Mouse (Mus musculus): Measurements from ENCODE around the gene Gm12845.
"Not testable (repeated sequence)": the region's sequence is repeated elsewhere in the genome, so short reads cannot be mapped to it uniquely, and the experiment has no call there.

Gm12845 gene

DNA sequence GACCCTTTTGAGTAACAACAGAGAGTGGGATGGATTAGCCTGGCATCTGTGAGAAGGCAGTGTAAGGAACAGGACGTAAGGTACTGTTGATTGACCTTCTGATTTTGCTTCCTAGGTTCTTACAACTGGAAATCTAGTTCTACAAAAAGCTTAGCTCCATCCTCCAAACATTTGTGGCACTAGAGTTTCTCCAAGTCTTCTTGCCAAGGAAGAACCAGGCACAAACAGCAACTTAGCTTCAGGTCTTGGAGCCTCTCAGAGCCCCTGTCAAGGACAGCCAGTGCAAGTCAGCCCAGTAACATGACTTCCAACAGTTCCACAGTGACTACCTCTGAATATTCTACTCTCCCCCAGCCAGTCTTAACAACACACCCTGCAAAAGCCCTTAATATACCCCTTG lies at the start of gene Gm12845:
Gene Gm12845, plus strand, starts transcription at position 301 of the 400 bp plus-strand sequence.
- no peak for DNase-seq

- peak; percentile 86 for DNase-seq
Measured at GRCm38 (mm10) chr4:117676903-117677302, 47.3 kb upstream of the Gm12845 start.

DNA sequence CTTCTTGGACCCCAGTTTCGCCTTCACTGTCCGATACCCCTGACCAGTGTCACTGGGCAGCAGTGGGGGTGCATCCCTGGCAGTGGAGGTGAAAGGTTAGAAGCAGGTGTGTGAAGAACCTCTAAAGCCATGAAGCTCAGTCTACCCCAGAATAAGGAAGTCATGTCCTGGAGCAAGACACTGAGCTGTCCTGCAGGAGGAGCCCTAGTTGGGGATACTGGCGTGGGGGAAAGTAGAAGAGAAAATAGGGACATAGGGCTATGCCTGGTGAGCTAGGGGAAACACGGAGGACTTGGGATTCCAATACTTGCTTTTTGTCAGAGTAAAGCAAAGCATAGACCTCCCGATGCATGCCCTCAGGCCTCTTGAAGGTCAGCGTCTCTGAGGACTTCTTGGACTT lies 43.2 kb upstream of the Gm12845 start:
- DNase-seq = no peak

- DNase-seq = peak; percentile 88
Measured at GRCm38 (mm10) chr4:117681931-117682461, 42.2 kb upstream of the Gm12845 start, which contains the start of gene Dmap1. Gene Dmap1 (minus strand): TSS chr4:117682273.

- DNase-seq = no peak
Measured at GRCm38 (mm10) chr4:117682463-117682862, 41.7 kb upstream of the Gm12845 start.

DNA sequence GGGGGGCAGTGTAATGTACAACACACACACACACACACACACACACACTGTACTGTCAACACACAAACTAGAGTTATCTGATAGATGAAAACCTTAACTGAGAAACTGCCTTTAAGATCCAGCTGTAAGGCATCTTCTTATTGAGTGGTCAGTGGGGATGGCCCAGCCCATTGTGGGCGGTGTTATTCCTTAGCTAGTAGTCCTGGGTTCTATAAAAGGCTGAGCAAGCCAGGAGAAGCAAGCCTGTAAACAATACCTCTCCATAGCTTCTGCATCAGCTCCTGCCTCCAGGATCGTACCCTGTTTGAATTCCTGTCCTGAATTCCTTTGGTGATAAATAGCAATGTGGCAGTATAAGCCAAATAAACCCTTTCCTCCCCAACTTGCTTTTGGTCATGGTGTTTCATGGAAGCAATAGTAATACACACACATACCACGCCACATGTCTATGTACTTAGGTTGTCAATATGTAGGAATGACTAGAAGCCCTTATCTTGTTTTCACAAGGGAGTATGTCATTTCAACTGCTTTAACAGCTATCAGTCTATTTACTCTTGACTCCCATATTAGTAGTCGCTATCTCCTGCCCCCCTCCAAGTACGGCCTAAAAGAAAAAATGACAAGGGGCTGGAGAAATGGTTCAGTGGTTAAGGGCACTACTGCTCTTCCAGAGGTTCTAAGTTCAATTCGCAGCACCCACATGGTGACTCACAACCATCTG lies 41.0 kb upstream of the Gm12845 start:
- no peak for DNase-seq

- DNase-seq = no peak
Measured at GRCm38 (mm10) chr4:117686354-117686753, 37.9 kb upstream of the Gm12845 start.

DNA sequence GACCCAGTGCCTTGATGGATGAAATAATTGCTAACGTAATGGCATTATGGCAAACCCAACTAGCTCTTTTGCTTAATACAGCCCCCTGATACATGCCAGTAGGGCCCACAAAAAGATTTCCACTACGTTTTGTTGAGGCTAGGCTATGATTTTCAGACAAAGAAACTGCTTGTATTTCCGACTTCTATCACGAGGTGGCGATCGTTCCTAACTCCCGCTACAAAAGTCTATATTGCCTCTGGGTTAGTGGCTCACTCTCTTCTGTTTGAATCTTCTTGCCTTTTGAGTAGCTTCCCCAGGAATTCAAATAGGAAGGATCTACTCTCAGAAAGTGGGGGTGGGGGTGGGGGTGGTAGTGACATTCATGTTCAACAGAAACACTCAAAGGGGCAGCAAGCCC lies 18.9 kb upstream of the Gm12845 start:
- peak; percentile 48 for DNase-seq

- DNase-seq = peak; percentile 13
Measured at GRCm38 (mm10) chr4:117708780-117709550, 15.2 kb upstream of the Gm12845 start.

DNA sequence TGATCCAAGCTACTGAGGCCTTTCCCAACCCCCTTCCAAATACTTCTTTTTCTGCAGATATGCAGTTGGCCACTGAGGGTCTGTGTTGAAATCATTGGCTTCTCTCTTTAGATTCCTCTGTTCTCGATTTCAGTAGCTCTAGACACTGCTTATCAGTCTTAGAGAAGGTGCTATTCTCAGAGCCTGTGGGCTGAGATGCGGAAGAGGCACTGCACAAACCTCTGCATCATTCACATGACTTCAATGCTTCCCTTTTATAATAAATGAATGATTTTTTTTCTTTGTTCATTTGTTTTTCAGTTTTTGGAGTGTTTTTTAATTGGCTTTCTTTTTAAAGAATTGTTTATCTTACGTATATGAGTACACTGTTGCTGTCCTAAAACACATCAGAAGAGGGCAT lies 11.9 kb upstream of the Gm12845 start:
- DNase-seq = no peak

- no peak for DNase-seq
Measured at GRCm38 (mm10) chr4:117713303-117714098, 10.7 kb upstream of the Gm12845 start.

DNA sequence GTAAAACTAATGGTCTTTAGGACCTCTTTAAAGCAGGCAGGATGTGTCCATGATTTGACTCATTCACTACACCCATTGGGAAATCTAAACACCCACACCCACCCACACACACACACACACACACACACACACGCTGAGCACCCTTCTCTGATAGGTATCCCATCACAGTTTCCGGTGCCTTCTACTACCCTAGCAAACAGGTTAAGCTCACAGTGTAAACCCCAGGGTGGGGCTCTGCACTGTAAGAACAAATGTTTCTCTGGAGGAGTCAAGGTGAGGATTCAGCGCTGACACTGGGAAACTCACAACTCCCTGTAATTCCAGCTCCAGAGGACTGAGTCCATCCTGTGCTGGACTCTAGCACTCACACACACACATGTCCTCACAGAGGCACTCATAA lies 7.7 kb downstream of the Gm12845 start:
- DNase-seq = no peak

- peak; percentile 13 for DNase-seq
Measured at GRCm38 (mm10) chr4:117737559-117737958, 13.3 kb downstream of the Gm12845 start.

DNA sequence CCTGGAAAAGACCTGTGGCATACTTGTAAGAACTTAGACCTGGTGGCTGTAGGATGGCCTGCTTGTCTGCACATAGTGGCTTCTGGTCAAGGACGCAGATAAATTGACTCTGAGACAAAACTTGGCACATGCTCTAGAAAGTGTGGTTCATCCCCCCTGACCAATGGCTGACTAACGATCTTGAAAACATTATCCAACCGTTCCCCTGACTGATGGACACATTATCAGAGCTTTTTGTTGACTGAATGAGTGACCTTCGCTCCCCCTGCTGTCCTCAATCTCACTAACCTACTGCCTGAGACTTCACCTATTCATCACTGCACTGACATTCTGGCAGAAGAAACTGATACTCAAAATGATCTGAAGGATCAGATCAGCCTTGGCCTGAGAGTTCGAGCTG lies 28.3 kb downstream of the Gm12845 start:
- not testable (repeated sequence) for DNase-seq

DNA sequence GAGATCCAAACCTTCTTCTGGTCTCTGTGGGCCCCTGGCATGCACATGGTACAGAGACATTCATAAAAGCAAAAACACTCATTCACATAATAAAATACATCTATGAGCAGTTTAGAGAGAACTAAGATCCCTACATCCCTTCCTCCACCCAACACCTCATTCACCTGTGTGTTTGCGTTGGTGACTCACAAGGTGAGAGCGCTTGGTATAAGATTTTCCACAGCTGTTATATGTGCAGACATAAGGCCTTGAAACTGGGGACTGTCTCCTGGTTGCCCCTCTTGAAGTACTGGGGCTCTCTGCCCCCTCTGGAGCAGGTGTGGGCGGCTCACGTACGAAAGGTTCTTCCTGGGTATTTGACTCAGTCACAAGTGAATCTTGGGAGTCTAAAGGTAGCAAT lies 35.9 kb downstream of the Gm12845 start:
- DNase-seq = no peak

GRCm38 (mm10) chr4:117765416-117765815 lies 41.2 kb downstream of the Gm12845 start, which contains the start of gene Klf17:
Gene Klf17 (minus strand): TSS chr4:117765648.
- DNase-seq = no peak

- DNase-seq = peak; percentile 81
Measured at GRCm38 (mm10) chr4:117770935-117771334, 46.7 kb downstream of the Gm12845 start.

GRCm38 (mm10) chr4:117772960-117773359 lies 48.7 kb downstream of the Gm12845 start:
- DNase-seq = no peak

All from kidney, postnatal 14 days (tissue).